Mouse (Mus musculus): ENCODE measurements around the gene Kif23. TPM values are rescaled to one million over a fixed set of nuclear protein-coding genes. Genes with fewer than 3 reads are reported as not detected.
A peak's percentile ranks its signal among the peaks of the same experiment; 100 is the strongest.

Kif23 gene
- total RNA-seq, 2 experiments from 2014 or later = 1.9 to 2.1 TPM

DNA sequence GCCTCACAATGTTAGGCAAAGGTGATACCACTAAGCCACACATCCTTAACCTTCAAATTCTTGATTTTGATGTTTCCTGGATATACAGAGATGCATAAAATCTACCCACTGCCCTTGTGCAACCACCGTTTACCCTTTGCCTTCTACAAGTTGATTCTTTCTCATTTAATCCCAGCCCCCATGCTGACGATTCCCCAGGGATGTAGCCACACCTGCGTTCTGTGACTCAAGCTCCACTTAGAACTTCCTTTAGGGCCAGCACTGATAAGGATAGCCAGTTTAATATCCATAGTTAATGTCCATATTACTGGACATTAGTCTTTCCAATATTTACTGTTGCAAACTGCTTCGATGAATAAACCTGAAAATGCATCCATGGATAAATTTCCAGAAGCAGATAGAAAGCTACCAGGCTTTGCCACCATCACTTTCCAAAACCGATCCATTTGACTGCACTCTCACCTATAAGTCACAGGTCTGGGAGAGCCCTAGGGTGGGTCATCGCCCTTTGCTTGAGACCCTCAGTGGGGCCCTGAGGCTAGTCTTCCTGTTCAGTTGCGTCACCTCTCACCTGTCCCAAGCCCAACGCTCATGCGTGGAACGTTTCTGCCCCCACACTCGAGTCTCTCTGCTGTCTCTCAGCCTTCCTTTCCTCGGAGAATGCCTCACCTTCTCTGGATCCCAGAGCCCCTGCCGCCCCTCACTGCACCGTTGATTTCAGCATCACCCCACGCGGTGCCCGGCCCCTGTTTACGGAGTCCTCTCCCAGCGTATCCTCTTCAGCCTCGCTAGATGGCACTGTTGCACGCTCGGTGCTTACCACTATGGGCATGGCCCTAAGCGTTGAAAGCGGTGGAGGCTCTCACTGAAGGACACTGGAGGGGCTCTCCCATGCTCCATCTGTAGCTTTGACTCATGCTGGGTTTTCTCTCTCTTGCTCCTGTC lies 1.1 kb upstream of the Kif23 start:
- peak; percentile 73 to 80 for DNase-seq (ENCODE audit: low spot score in 2 of 2)

DNA sequence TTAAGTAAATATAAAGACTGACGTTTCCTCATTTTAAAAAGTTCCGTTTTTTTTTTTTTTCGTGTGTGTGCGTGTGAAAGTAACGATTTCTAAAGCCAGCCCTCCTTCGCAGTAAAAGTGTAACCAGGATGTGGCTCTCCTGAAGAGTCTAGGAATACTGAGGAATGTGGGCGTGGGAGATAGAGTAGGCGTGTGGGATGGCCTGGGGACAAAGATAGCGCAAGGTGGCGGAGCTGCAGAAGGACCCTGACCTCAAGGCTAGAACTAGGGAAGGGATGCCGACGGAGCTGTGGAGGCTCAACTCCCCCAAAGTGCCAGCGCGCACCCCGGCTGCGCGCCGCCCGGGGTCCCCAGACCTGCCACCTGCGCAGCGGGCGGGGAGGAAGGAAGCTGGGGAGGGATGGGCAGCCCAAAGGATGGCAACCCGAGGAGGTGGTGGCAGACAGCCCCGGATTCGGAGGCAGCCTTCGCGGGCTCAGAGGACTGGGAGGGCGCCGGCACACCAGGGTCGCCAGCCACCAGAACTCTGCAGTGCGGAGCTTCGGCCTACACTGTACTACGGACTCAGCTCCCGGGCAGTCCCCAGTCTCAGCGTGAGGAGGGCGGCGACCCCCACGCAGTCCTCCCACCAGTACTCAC lies 482 bp downstream of the Kif23 start:
- no peak for DNase-seq (ENCODE audit: low spot score in 2 of 2)

DNA sequence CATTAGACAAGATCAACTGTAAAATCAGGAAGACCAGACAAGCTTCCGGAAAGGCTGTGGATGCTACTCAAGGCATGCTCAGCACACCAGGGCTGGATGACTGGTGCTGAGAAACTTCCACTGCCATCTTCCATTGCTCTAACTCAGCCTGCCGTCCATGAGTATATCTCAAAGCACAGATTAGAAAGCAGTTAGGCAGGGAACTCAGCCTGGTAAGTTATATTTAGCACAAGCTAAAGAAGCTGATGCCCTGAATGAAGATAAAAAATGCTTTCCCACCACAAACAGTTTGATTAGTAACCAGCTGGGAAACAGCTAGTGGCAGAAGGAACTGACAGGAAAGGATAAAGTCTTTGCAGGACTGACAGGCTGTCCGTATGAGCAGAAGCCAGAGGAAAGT lies 5.5 kb downstream of the Kif23 start:
- DNase-seq (ENCODE audit: low spot score in 2 of 2) = no peak

DNA sequence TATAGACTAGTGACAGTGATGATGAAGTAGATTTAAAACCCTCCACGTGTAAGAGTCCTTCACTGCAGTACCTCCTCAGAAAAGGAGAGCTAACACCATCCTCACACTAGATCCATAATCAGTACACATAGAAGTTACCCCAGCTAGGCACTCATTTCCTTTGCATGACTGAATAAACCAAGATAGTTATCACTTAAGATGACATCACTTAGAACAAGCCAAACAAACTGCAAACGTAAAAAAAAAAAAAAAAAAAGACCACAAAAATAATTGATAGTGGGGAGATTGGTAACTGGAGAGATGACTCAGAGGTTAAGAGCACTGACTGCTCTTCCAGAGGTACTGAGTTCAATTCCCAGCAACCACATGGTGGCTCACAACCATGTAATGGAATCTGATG lies 13.2 kb downstream of the Kif23 start:
- DNase-seq (ENCODE audit: low spot score in 2 of 2) = no peak

DNA sequence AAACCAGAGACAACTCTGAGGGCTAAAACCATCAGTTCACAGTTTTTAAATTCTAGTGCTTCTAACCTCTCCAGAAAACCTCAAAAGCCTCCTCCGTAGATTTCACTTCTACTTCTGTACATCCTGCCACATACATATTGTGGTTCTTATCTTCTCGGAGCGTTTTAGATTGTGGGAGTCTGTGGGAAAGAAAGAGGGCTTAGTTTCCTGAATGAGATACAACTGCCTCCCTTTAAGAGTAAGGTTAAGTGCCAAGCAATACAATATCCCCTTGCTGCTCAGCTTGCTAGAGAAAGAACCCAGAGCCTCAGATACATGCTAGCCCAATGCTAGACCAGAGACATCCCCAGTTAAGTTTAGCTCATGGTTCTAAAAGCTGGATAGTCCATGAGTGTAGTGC lies 14.6 kb downstream of the Kif23 start:
- no peak for DNase-seq (ENCODE audit: low spot score in 2 of 2)

DNA sequence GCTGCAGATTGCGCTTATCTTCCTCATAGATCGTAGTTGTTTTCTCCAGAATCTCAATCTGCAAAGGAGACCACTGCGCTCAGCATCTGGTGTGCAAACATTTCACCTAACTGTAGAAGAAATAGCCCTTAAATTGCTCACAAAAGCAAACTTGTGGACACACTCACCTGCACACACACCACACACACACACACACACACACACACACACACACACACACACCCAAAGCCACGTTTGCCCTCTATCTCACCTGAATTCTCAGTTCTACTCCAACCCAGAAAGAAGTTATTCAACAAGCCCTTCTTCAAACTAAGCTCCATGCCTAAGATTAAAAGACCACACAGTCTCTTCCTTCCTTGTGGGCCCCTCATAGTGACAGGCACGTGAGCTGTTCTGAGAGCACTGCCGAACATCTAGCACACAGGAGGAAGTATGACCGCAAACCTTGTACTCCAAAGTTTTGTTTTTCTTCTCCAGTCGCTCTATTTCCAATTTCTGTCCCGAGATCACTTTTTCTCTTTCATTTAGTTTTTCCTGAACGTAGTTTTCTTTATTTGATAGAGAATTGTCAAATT lies 21.4 kb downstream of the Kif23 start:
- DNase-seq (ENCODE audit: low spot score in 2 of 2) = no peak

DNA sequence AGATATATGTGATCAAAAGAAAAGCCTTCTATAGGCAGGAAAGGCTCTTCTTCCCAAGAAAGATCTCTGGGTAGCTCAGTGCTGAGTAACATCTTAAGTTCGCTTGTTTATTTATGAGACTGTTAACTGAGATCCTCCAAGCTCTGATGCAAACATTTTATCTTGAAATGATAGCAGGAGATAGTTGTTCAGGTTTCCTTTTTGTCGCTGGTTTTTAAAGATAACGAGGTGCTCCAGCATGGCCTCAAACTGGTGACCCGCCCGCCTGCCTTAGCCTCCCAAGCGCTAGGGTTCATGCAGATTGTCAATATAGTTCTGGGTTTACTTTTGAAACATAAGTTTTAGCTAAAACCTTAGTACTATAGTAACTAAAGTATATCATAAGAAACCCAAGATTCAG lies 26.2 kb downstream of the Kif23 start:
- no peak for DNase-seq (ENCODE audit: low spot score in 2 of 2)

DNA sequence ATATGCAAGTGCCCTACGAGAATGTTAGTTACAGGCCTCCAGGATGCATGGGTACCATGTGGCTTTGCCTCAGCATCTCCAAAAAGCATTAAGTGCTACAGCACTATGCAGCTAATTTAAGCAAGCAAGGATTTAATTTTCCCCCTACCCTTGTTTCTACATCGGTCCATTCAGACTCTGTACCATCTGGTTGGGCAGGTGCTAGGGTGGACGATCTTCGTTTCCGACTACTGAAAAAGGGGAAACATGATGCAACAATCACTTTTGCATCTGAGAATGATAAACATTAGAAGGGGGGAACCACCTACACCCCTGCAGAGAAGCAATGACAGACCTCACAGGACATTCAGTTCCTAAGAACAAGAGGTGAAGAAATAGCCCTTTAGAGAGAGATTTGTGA lies 27.1 kb downstream of the Kif23 start:
- DNase-seq (ENCODE audit: low spot score in 2 of 2) = no peak

DNA sequence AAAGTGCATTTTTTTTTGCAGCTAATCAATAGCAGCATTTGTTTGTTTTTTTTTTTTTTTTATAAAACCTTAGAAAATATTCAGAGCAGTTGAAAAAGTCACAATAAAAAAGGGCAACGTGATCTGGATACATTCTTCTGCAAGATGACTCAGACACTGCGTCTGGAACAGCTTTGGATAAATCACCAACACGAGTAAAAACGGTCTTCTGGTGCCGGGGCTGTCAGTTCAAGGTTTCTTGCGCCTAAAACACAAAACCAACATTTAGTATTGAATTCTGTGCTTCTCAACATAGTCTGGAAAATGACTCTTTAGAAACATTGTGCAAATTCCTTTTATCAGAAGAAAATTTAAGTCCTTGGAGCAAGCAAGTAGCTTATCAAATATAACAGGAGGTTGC lies 29.1 kb downstream of the Kif23 start:
- no peak for DNase-seq (ENCODE audit: low spot score in 2 of 2)

DNA sequence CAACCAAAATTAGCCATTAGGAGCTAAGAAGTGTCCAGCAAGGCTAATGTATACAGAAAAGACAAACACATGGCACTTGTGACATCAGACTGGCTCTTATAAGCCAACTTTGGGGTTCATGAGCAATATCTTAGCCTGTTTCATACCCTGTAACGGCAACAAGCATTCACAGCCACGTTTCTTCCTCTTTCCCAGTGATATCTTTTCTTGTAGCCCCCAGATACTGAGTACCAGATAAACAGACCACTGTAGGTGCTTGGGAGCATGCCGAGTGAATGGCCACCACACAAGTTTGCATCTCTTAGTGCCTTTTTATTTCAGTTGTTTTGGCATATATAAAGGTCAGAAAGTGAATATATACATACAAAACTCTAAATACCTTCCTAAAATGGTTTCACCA lies 29.6 kb downstream of the Kif23 start:
- no peak for DNase-seq (ENCODE audit: low spot score in 2 of 2)

DNA sequence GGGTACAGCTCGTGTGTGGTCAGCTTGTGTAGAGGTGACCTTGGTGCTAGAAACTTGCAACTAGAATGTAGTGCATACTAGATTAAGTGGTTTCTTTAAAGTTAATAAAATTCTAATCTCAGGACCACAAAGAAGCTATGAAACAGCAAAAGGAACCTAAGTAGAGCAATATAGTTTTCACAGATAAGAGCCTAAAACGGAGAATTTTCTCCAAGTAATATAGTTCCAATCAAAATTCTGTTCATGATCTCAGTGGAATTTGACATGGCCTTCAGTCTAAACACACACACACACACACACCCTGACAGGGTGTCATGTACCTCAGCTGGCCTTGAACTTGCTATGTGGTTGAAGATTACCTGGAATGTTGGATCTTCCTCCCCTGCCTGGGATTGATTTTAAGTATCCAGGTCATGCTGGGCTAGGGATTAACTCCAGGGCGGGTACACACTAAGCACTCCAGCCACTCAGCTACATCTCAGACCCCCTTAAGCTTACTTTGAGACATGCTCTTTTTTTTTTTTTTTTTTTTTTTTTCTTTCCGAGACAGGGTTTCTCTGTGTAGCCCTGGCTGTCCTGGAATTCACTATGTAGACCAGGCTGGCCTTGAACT lies 31.1 kb downstream of the Kif23 start:
- no peak for DNase-seq (ENCODE audit: low spot score in 2 of 2)

DNA sequence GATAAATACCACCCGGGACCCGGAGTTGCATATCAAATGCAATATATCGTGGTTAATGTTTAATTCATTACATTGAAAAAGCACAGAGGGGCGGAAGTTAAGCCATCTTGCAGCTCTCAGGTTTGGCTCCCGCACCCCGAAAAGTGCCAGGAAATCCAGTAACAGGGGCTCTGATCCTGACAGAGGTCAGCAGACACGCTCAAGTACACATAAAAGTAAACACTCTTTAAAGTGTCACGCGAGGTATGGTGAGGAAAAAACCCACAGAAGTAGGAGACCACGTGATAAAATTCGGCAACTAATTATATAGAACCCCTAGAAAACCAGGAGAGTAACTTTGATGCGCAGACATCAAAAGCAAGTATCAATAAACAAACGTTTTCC lies 31.7 kb downstream of the Kif23 start:
- no peak for DNase-seq (ENCODE audit: low spot score in 2 of 2)

DNA sequence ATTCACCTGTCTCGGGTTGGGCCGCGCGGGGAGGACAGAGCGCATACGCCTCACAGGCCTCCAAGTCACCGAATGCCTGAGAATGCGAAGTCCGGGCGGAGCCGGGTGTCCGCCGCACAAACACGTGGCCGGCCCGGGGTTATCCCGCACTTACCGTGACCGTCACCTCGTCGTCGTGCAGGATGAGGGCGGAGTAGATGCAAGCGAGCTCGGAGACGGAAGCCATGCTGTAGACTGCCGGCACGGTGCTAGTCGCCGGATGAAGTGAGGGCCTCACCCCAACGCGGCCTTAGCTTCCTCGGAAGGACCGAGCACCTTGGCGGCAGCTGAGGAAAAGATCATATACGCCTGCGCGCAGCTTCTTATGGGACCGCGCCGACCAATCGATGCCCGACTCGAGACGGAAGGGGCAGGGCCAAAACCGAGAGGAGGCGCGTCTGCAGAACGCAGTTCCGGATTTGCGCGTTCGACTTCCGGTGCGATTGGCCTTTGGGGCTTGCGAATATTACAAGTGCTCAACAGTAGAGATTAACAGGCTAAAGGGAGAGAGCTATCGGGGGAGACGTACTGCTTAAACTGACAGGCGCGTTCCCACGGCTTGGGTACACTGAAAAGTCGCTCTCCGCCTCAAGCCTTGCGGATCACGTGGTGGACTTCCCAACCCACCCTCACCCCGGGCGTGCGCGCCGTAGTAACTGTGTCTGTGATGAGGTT lies 32.2 kb downstream of the Kif23 start, which contains the start of gene Rplp1:
Gene Rplp1, minus strand, starts transcription at position 340 of the 714 bp plus-strand sequence.
- DNase-seq (ENCODE audit: low spot score in 2 of 2) = peak; percentile 96 to 97

DNA sequence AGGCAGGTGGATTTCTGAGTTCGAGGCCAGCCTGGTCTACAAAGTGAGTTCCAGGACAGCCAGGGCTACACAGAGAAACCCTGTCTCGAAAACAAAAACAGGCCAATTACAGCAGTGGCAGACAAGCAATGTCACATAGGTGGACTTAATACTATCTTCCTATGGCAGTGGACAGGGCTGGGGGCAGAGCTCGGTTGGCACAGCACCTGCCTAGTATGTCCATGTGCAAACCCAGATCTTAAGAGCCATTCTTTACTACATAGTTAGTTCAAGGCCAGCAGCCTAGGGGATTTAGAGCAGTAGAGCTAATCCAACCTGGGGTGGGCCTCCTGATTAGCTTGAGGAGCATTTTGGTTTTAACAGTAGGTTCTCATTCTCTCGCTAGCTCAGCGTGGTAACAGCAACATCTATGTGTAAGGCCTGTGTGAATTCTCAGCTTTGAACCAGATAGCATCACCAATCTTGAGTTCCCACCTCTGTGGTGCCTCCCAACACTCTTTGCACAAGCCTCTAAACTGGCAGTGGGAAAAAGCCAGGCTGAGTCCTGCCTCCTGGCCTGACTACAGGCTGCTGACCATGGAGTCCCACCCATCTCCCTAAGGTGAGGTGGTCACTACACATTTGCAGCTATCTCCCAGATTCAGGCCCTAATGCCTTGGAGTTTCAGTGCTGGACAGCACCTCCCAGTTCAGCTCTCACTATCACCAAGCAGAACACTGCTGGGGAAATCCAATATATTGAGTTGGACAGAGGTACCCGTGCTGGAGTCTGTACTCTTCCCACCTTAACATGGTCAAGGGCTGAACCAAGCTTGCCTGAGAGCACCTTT lies 35.1 kb downstream of the Kif23 start:
- no peak for DNase-seq (ENCODE audit: low spot score in 2 of 2)

DNA sequence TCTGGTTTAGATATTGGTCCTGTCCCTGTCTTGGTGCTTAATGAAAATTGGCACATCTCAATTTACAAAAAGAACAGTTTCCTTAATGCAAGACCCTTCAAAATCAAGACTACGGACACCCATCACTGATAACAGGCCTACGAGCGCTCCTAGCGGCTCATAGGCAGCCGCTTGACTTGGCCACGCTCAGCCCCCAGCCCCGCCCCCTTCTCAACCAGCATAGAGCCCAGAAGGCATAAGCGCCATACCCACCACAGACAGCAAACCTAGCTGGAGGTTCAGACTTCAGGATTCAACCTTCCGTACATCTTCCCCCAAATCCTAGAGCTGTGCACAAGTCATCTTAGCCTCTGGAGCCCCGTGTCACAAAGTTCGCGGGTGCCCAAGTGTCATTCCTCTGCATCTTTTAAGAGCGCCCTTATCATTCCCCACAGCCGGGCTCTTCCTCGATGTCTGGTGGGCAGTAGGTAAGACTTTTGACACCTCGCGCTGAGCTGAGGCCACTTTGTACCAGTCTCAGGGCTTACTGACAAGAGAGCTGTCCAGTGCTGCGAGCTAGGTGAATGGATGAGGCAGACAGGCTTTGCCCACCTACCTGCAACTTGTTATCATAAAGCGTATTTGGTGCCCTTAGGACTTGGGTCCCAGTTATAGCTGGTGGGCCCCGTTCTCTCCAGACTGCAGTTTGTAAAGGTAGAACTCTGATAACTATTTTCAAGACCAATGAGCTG lies 35.9 kb downstream of the Kif23 start:
- no peak for DNase-seq (ENCODE audit: low spot score in 2 of 2)

DNA sequence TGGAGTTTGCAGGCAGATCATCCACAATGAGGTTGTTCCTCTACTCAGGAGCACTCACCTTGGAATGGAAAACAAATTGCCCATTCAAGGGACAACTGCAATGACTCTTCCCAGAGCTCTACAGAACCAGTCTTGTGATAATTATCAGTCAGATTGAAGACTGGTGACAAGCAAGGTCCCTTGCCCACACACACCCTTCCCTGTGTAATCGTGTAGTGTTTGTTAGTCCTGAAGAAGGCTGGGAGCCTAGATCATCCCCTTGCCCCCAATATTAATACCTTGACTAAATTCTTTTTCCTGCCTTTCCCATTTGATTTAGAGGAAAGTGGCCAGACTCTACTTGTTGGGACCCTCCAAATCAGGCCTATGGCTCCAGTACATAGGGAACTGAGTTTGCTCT lies 36.9 kb downstream of the Kif23 start:
- DNase-seq (ENCODE audit: low spot score in 2 of 2) = no peak

DNA sequence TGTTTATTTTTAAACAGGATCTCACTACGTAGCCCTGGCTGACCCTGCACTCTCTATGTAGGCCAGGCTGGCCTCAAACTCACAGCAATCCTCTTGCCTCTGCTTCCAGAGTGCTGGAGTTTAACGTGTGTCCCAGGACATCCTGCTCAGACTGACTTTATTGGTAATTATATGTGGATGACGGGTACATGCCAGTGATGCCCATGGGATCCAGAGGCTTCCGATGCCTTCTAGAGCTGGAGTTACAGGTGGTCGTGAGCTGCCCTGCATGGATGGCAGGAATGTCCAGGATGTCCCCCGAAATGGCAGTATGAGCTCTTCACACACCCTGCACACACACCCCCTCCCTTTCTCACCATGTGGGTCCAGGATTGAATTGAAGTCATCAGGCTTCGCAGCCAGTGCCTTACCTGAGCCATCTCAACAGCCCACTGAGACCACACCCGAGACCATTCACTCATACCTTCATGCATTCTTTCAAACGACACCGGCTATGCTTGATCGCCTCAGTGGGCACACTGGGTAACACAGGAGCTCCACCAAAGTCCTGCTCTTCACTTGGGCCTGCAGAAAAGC lies 37.7 kb downstream of the Kif23 start:
- no peak for DNase-seq (ENCODE audit: low spot score in 2 of 2)

DNA sequence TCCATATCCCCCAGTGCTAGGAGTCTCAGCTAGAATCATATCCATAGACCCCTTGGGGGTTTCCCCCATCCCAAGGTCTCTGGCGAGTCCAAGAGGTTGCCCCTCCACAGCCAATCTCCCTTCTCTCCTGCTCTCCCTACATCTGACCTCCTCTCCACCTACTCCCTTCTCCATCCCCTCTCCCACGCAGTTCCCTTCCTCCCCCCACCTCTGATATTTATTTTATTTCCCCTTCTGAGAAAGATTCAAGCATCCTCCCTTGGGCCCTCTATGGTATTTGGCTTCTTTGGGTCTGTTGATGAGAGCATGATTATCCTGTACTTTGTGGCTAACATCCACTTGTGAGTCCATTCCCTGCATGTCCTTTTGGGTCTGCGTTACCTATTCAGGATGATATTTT lies 38.2 kb downstream of the Kif23 start:
- no peak for DNase-seq (ENCODE audit: low spot score in 2 of 2)

DNA sequence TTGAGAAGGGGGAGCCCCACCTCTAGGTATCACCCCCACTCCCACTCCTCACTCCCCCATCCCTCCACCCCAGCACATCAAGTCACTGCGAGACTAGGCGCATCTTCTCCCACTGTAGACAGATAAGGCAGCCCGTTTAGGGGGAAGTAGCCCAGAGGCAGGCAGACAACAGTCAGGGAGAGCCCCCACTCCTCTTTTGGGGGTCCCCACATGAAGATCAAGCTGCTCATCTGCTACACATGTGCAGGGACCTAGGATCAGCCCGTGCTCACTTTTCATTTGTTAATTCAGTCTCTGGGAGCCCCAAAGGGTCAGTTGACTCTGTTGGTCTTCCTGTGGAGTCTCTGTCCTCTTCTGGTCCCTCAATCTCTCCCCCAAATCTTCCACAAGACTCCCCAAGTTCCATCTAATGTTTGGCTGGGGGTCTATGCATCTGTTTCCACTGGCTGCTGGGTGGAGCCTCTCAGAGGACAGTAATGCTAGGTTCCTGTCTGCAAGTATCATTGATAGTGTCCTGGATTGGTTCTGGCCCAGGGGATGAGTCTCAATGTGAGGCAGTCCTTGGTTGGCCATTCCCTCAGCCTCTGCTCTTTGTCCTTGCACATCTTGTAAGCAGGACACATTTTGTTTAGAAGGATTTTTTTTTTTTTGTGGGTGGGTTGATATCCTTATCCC lies 38.8 kb downstream of the Kif23 start:
- DNase-seq (ENCODE audit: low spot score in 2 of 2) = no peak

Measured in left cerebral cortex, adult 18-20 months (tissue).